Mouse (Mus musculus): Measurements from ENCODE around the gene Adamts20. TPM values are rescaled to one million over a fixed set of nuclear protein-coding genes. Genes with fewer than 3 reads are reported as not detected.

Gene Adamts20
- total RNA-seq, 2 experiments from 2014 or later = 11.9 to 13.6 TPM

Other genes starting within 250 kb of the Adamts20 start
- 1 to 10 TPM; 4.3 to 5.3 TPM for gene Pus7l, start 78.1 kb upstream of the Adamts20 start, total RNA-seq (2021)
- gene Irak4, start 78.2 kb upstream of the Adamts20 start, total RNA-seq (2021) = 1 to 10 TPM; 2.0 to 2.3 TPM
- gene Twf1, start 124.5 kb upstream of the Adamts20 start, total RNA-seq (2021) = 10 to 100 TPM; 49.2 to 53.3 TPM
- gene Tmem117, start 163.8 kb upstream of the Adamts20 start, total RNA-seq (2021) = 1 to 10 TPM; 8.2 to 8.5 TPM

Data from layer of hippocampus, postnatal 25 days (tissue).